Mouse (Mus musculus): ENCODE results near the gene Ripply1.

DNA sequence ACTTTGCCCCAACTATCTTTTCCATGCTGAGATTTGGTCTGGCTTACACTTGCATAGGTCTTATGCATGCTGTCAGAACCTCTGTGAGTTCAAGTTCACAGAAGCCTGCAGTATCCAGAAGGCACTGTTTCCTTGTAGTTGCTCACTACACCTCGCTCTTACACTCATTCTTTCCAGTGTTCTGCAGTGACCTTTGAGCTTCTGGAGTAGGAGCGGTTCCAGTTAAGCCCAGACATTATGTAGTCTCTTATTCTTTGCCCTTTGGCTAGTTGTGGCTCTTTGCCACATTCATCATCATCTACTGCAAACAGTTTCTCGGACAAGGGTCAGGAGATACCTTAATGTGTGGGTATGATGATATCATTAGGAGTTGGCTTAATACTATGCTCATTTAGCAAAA is 51.6 kb downstream of the Ripply1 start:
- TF ChIP-seq CTCF (IDR thresholded peaks at IDR 0.05; ENCODE audit: low read depth, low read length) (no peak), POLR2A (IDR thresholded peaks at IDR 0.05; ENCODE audit: extremely low read depth, insufficient read depth, low read length) (no peak)
